Mouse (Mus musculus): ENCODE measurements at regions not wholly inside any gene's neighbourhood (a gene's known extent, or its start where the extent isn't known, plus 50 kb on each side); places are given as distances from the start of the nearest gene placed in this dataset.

- H3K9ac ChIP-seq = no peak overlapping the region
- H3K36me3 ChIP-seq = no peaks in the 10 kb centered on the region
- no peaks in the 10 kb centered on the region for H3K9me3 ChIP-seq
- H3K4me1 ChIP-seq = peaks cover 10% of the 10 kb centered on the region; the same call in 1 of the 2 replicates
- H3K27ac ChIP-seq = no peak overlapping the region
- H3K4me2 ChIP-seq = no peak overlapping the region
- 63% methylated on average over 6 of the region's 6 CpGs for WGBS
- H3K27me3 ChIP-seq (replicated peaks) = no peaks in the 10 kb centered on the region
- no peak for ATAC-seq (ENCODE audit: insufficient read depth, low FRiP score, low read depth)
- no peak overlapping the region for H3K4me3 ChIP-seq (replicated peaks)
Measured at GRCm38 (mm10) chr1:168600461-168601160, 168.5 kb upstream of the Pbx1 start.

GRCm38 (mm10) chr1:168598191-168598667 is 166.2 kb upstream of the Pbx1 start:
- H3K4me3 ChIP-seq (replicated peaks) = no peak overlapping the region; the same call in 1 of the 2 replicates
- peak; percentile 70 for ATAC-seq (ENCODE audit: insufficient read depth, low FRiP score, low read depth)
- H3K27me3 ChIP-seq (replicated peaks) = no peaks in the 10 kb centered on the region
- 6% methylated on average over 11 of the region's 11 CpGs for WGBS
- H3K9me3 ChIP-seq = no peaks in the 10 kb centered on the region
- H3K27ac ChIP-seq = peak overlapping the region; percentile 72
- H3K4me2 ChIP-seq = peak overlapping the region; percentile 43
- H3K9ac ChIP-seq = no peak overlapping the region
- H3K36me3 ChIP-seq = no peaks in the 10 kb centered on the region
- H3K4me1 ChIP-seq = peaks cover 10% of the 10 kb centered on the region; the same call in 1 of the 2 replicates

- ATAC-seq (ENCODE audit: insufficient read depth, low FRiP score, low read depth) = no peak
- no peak overlapping the region for H3K4me3 ChIP-seq (replicated peaks)
- H3K36me3 ChIP-seq = no peaks in the 10 kb centered on the region
- H3K4me2 ChIP-seq = peak overlapping the region; percentile 43
- H3K9me3 ChIP-seq = no peaks in the 10 kb centered on the region
- no peak overlapping the region for H3K9ac ChIP-seq
- H3K4me1 ChIP-seq = peaks cover 10% of the 10 kb centered on the region; the same call in 1 of the 2 replicates
- no peaks in the 10 kb centered on the region for H3K27me3 ChIP-seq (replicated peaks)
- 20% methylated on average over 5 of the region's 5 CpGs for WGBS
- H3K27ac ChIP-seq = peak overlapping the region; percentile 71
Measured at GRCm38 (mm10) chr1:168597495-168597894, 165.4 kb upstream of the Pbx1 start.

GRCm38 (mm10) chr1:168584137-168584536 is 152.1 kb upstream of the Pbx1 start:
- no peak overlapping the region for H3K9ac ChIP-seq
- no peaks in the 10 kb centered on the region for H3K27me3 ChIP-seq (replicated peaks)
- WGBS = 61% methylated on average over 3 of the region's 3 CpGs
- no peaks in the 10 kb centered on the region for H3K9me3 ChIP-seq
- H3K4me1 ChIP-seq = no peaks in the 10 kb centered on the region
- no peak overlapping the region for H3K4me2 ChIP-seq
- H3K36me3 ChIP-seq = no peaks in the 10 kb centered on the region
- H3K27ac ChIP-seq = no peak overlapping the region
- no peak for ATAC-seq (ENCODE audit: insufficient read depth, low FRiP score, low read depth)
- no peak overlapping the region for H3K4me3 ChIP-seq (replicated peaks)

- 72% methylated on average over 5 of the region's 5 CpGs for WGBS
- no peak overlapping the region for H3K27ac ChIP-seq
- H3K27me3 ChIP-seq (replicated peaks) = no peaks in the 10 kb centered on the region
- H3K4me2 ChIP-seq = no peak overlapping the region
- H3K4me1 ChIP-seq = no peaks in the 10 kb centered on the region
- no peaks in the 10 kb centered on the region for H3K36me3 ChIP-seq
- no peak overlapping the region for H3K4me3 ChIP-seq (replicated peaks)
- ATAC-seq (ENCODE audit: insufficient read depth, low FRiP score, low read depth) = no peak
- H3K9me3 ChIP-seq = no peaks in the 10 kb centered on the region
- no peak overlapping the region for H3K9ac ChIP-seq
Measured at GRCm38 (mm10) chr1:168582434-168582833, 150.4 kb upstream of the Pbx1 start.

- no peaks in the 10 kb centered on the region for H3K9me3 ChIP-seq
- no peak overlapping the region for H3K9ac ChIP-seq
- no peak overlapping the region for H3K4me3 ChIP-seq (replicated peaks)
- no peak overlapping the region for H3K27ac ChIP-seq
- no peaks in the 10 kb centered on the region for H3K36me3 ChIP-seq
- WGBS = 73% methylated on average over 5 of the region's 5 CpGs
- H3K4me1 ChIP-seq = no peaks in the 10 kb centered on the region
- H3K4me2 ChIP-seq = no peak overlapping the region
- H3K27me3 ChIP-seq (replicated peaks) = no peaks in the 10 kb centered on the region
- no peak for ATAC-seq (ENCODE audit: insufficient read depth, low FRiP score, low read depth)
Measured at GRCm38 (mm10) chr1:168569930-168570515, 138.0 kb upstream of the Pbx1 start.

GRCm38 (mm10) chr1:168552394-168552793 is 120.3 kb upstream of the Pbx1 start:
- no peak overlapping the region for H3K4me3 ChIP-seq (replicated peaks)
- H3K36me3 ChIP-seq = no peaks in the 10 kb centered on the region
- no peak overlapping the region for H3K4me2 ChIP-seq
- ATAC-seq (ENCODE audit: insufficient read depth, low FRiP score, low read depth) = no peak
- no peaks in the 10 kb centered on the region for H3K4me1 ChIP-seq
- no peaks in the 10 kb centered on the region for H3K27me3 ChIP-seq (replicated peaks)
- H3K9ac ChIP-seq = no peak overlapping the region
- no peaks in the 10 kb centered on the region for H3K9me3 ChIP-seq
- no peak overlapping the region for H3K27ac ChIP-seq
- WGBS = 84% methylated on average over 3 of the region's 3 CpGs

GRCm38 (mm10) chr1:168549807-168550435 is 117.9 kb upstream of the Pbx1 start:
- ATAC-seq (ENCODE audit: insufficient read depth, low FRiP score, low read depth) = no peak
- no peak overlapping the region for H3K9ac ChIP-seq
- WGBS = 56% methylated on average over 7 of the region's 7 CpGs

GRCm38 (mm10) chr1:168546156-168546555 is 114.1 kb upstream of the Pbx1 start:
- no peaks in the 10 kb centered on the region for H3K9me3 ChIP-seq
- no peak for ATAC-seq (ENCODE audit: insufficient read depth, low FRiP score, low read depth)
- no peaks in the 10 kb centered on the region for H3K36me3 ChIP-seq
- no peaks in the 10 kb centered on the region for H3K4me1 ChIP-seq
- no peak overlapping the region for H3K27ac ChIP-seq
- no peak overlapping the region for H3K4me3 ChIP-seq (replicated peaks)
- no peak overlapping the region for H3K4me2 ChIP-seq
- H3K27me3 ChIP-seq (replicated peaks) = no peaks in the 10 kb centered on the region
- 88% methylated on average over 3 of the region's 3 CpGs for WGBS
- H3K9ac ChIP-seq = no peak overlapping the region

More at GRCm38 (mm10) chr1:168549807-168550435, 117.9 kb upstream of the Pbx1 start:
- Histone ChIP-seq H3K27ac (no peak overlapping the region), H3K9me3 (no peaks in the 10 kb centered on the region), H3K36me3 (no peaks in the 10 kb centered on the region), H3K4me2 (no peak overlapping the region), H3K4me1 (no peaks in the 10 kb centered on the region), H3K27me3 (replicated peaks) (no peaks in the 10 kb centered on the region), H3K4me3 (replicated peaks) (no peak overlapping the region)

GRCm38 (mm10) chr1:168545072-168545780 is 113.2 kb upstream of the Pbx1 start:
- Histone ChIP-seq H3K9me3 (no peaks in the 10 kb centered on the region), H3K4me2 (no peak overlapping the region), H3K27me3 (replicated peaks) (no peaks in the 10 kb centered on the region), H3K4me1 (no peaks in the 10 kb centered on the region), H3K9ac (no peak overlapping the region), H3K4me3 (replicated peaks) (no peak overlapping the region), H3K27ac (no peak overlapping the region), H3K36me3 (no peaks in the 10 kb centered on the region)
- WGBS = 58% methylated on average over 7 of the region's 7 CpGs
- ATAC-seq (ENCODE audit: insufficient read depth, low FRiP score, low read depth) = no peak

- Histone ChIP-seq H3K4me1 (no peaks in the 10 kb centered on the region), H3K4me3 (replicated peaks) (no peak overlapping the region), H3K27ac (no peak overlapping the region), H3K4me2 (no peak overlapping the region), H3K36me3 (no peaks in the 10 kb centered on the region), H3K9me3 (no peaks in the 10 kb centered on the region), H3K27me3 (replicated peaks) (no peaks in the 10 kb centered on the region), H3K9ac (no peak overlapping the region)
- no peak for ATAC-seq (ENCODE audit: insufficient read depth, low FRiP score, low read depth)
- WGBS = 51% methylated on average over 2 of the region's 2 CpGs
Measured at GRCm38 (mm10) chr1:168541231-168541630, 109.2 kb upstream of the Pbx1 start.

- WGBS = 71% methylated on average over 6 of the region's 6 CpGs
- H3K9ac ChIP-seq = no peak overlapping the region
- no peaks in the 10 kb centered on the region for H3K36me3 ChIP-seq
- H3K4me1 ChIP-seq = no peaks in the 10 kb centered on the region
- ATAC-seq (ENCODE audit: insufficient read depth, low FRiP score, low read depth) = no peak
- no peak overlapping the region for H3K27ac ChIP-seq
- no peak overlapping the region for H3K4me2 ChIP-seq
- no peaks in the 10 kb centered on the region for H3K9me3 ChIP-seq
- no peaks in the 10 kb centered on the region for H3K27me3 ChIP-seq (replicated peaks)
- no peak overlapping the region for H3K4me3 ChIP-seq (replicated peaks)
Measured at GRCm38 (mm10) chr1:168518087-168518486, 86.0 kb upstream of the Pbx1 start.
